Mouse (Mus musculus): ENCODE measurements around the gene Serpinf2.
A peak's percentile ranks its signal among the peaks of the same experiment; 100 is the strongest.

The Serpinf2 gene

DNA sequence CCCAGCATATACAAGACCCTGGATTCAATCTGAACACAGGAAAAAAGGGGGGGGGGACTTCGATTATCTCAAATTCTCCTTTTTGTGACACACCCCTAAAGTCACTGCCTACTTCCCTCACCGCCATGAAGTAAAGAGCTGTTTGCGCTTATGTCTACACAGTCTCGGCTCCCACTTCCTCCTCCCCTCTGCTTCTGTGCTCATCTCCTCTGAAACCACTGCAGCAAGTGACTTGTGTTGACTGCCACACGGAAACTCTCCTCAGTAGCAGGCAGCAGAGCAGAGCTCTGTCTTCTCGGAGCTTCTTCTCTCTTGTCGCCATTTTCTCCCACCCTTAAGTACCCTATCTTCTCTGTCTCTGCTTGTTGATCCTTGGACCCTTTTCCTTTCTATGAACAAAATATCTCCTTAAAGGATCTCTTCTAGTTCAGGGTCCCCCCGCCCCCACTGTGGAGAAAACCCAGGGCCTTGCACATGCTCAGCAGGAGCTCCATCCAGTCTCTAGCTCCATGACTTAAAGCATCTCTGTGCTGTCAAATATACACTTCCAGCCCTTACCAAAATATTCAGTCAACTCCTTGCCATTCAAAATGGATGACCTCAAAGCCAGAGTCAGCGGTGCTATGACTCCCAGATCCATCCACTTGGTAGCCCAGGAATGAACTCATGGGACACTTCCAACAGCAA lies 10.2 kb downstream of the Serpinf2 start:
- DNase-seq (ENCODE audit: low spot score in 2 of 2) = no peak

DNA sequence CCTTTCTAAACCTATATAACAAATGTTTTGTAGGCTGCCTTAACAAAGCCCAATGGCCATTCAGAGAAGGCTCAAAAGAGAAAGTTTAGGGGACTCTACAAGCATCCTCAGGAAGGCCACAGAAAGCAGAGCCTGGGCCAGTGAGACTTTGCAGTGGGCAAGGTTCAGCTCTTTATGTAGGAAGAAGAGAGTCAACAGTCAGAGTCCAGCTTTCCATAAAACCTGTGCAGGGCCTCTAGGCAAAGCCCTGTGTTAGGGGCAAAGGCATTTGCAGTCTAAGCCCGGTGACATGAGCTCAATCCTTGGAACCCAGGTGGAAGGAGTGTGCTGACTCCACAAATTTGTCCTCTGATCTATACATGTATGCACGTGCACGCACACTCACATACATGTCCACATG lies 14.9 kb downstream of the Serpinf2 start:
- no peak for DNase-seq (ENCODE audit: low spot score in 2 of 2)

DNA sequence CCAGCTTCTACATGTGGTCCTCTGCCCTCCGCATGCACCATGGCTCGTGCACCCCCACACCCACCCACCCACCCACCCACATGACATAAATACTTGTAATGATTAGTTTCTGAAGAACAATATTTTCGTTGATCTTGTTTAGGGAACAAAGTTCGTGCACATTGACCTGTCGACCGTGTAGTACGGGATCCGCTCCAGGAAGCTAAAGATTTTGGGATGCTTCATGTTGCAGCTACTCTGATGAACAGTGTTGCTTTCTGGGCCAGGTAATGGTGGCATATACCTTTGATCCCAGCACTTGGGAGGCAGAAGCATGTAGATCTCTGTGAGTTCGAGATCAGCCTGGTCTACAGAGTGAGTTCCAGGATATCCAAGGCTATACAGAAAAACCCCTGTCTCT lies 15.4 kb downstream of the Serpinf2 start:
- no peak for DNase-seq (ENCODE audit: low spot score in 2 of 2)

DNA sequence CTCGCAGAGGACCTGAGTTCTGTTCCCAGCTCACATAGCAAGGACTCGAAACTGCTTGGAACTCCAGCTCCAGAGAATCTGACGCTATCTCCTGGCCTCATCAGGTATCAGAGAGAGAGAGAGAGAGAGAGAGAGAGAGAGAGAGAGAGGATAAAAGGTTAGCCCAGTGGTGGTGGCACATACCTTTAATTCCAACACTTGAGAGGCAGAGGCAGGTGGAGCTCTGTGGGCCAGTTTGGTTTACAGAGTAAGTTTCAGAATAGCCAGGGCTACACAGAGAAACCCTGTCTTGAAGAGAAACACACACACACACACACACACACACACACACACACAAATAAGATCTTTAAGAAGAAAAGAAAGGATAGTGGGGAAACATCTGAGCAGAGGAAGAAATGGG lies 16.3 kb downstream of the Serpinf2 start:
- DNase-seq (ENCODE audit: low spot score in 2 of 2) = no peak

DNA sequence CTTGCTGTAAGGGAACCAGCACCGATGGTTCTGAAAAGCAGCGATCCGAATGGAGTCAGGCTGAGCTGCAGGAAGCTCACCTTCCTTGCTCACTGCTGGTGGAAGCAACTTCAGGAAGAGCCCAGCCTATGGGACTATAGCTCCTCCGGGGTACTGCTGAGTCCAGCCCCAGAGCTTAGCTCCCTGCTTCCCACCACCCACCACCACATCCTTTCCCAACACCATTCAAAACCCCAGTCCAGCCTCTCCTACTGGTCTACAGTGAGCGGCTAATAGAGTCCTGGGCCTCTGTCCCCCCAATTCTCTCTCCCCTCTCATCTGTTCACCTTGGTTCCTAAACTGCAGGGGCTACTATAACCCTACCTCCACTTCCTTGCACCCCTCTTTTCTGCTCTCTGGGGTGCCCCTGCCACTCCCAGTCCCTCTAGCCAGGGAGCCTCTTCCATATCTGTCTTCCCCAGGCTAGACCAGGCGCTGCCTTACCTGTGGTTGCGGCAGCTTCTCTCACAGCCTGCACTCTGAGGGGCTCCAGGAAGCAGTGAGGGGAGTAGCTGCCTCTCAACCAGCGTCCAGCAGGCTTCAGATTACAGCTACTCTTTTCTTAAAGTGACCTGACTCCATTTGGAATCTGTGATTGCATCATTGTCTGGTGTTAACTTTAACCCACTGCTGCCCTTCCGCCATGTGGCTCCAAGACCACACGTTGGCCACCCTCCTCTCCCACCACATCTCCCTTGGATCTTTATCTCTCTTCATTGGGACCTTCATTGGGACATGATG lies 17.2 kb downstream of the Serpinf2 start, which contains the start of gene Serpinf1:
Gene Serpinf1 (minus strand): TSS at position 689 of the 780 bp plus-strand sequence.
- no peak for DNase-seq (ENCODE audit: low spot score in 2 of 2)

DNA sequence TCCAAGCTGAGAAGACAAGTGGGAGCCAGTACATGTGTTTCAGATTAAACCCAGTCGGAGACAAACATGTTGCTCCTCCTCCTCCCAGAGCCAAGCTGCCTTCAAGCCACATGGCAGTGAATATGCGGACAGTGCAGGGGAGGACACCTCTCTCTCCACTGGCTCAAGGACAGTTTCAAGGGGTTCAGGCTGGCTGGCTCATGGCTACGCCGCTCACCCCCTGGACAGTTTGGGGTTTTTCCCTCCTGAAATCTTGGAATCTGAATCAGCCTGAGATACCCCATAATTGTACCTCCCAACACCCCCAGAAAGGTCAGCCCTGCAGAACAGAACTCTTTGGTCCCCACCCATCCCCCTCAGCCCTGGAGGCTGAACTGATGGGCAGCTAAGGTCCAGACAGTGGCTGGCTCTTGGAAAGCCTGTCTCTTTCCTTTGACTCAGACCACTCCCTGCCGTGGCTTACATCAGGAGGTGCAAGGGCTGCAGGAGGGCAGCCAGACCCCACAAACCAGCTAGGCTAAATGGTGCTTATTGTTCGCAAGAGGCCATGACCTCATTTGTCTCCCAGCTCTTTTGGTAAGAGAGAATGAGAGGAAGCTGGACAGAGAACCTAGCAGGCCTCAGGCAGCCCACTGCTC lies 17.9 kb downstream of the Serpinf2 start:
- DNase-seq (ENCODE audit: low spot score in 2 of 2) = no peak

DNA sequence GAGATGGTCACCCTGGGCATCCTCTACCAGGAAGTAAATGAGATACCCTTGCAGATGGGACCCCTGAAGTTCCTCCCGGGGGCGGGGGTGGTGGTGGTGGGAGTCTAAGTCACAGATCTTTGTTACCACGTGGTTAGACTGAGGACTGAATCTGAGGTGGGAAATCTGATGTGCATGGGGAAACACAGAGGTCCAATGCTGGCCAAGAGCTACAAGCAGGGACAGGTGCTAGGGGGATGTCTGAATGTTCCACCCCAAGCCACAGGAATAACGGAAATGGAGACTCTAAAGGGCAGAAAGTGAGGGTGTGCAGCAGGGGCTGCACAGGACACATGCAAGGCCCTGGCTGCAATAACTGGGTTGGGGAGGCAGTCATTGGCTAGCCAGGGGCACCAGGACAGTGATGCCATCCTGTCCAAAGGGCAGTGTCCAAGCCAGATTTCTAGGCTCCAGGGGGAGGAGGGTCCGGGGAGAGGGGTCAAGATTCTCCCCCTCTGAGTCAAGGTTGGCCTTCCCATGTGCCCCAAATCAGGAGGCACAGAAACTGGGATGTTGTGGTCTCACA lies 18.5 kb downstream of the Serpinf2 start:
- no peak for DNase-seq (ENCODE audit: low spot score in 2 of 2)

DNA sequence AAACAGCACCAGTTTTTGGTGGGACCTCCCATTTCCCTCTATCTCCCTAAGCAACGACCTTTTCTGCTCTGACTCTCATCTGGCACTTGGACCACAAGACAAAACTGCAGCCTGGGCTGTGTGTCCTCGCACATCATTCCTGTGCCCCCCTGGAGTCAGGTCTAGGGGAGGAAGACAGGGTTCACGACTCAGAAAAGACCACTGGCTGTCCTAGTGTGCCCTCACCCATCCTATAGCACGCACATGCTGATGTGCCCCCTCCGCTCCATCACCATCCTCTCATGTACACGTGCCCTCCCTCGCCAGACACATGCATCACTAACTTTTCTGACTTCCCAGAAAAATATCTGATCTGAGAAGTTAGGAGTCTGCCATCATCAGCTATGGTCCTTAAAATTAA lies 19.4 kb downstream of the Serpinf2 start:
- DNase-seq (ENCODE audit: low spot score in 2 of 2) = no peak

DNA sequence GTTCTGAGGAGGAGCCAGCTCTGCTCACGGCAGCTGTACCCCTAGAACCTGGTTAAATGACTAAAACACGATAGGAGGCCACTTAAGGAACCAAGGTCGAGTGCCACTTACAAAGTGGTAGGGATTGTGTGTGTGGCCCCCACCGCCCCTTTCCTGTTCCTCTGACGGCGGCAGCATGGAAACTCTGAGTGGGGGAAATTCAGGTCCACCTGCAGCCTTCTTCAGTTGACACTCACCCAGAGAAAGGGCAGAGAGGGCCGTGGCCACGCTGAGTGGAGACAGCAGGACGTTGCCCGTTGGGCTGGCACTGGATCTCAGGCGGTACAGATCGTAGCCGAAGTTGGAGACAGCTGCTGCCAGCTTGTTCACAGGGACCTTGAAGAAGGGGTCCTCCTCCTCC lies 23.4 kb downstream of the Serpinf2 start:
- no peak for DNase-seq (ENCODE audit: low spot score in 2 of 2)

DNA sequence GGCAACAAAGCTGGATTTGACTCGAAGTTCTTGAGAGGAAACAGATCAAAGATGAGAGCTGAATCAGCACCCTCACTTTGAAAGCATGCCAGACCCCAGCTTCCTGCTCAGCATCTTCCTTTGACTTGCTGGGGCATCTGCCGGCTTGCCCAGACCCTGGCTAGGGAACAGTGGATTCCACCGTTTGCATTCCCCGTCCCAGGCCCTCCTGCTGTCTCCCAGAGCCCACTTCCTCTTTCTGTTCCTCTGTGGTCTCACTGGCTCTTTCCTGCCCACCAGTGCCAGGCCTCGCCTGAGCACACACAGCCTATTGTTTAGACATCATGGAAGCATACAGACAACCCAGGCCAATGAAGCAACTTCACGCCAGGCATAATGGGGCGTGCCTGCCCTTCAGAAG lies 24.3 kb downstream of the Serpinf2 start:
- DNase-seq (ENCODE audit: low spot score in 2 of 2) = no peak

DNA sequence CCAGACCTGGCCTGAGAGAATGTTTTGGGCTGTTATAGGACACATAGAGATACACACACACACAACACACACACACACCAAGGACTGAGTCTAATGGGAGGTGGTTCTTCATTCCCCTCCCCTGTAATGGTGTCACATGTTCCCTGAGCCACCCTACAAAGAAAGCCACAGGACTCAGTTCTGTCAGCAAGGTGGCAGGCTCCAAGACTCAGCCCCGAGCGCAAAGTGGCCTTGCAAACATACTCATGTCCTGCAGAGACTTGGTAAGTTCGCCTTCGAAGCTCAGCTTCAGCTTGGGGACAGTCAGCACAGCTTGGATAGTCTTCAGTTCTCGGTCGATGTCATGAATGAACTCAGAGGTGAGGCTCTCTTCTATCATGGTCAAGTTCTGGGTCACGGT lies 28.8 kb downstream of the Serpinf2 start:
- no peak for DNase-seq (ENCODE audit: low spot score in 2 of 2)

DNA sequence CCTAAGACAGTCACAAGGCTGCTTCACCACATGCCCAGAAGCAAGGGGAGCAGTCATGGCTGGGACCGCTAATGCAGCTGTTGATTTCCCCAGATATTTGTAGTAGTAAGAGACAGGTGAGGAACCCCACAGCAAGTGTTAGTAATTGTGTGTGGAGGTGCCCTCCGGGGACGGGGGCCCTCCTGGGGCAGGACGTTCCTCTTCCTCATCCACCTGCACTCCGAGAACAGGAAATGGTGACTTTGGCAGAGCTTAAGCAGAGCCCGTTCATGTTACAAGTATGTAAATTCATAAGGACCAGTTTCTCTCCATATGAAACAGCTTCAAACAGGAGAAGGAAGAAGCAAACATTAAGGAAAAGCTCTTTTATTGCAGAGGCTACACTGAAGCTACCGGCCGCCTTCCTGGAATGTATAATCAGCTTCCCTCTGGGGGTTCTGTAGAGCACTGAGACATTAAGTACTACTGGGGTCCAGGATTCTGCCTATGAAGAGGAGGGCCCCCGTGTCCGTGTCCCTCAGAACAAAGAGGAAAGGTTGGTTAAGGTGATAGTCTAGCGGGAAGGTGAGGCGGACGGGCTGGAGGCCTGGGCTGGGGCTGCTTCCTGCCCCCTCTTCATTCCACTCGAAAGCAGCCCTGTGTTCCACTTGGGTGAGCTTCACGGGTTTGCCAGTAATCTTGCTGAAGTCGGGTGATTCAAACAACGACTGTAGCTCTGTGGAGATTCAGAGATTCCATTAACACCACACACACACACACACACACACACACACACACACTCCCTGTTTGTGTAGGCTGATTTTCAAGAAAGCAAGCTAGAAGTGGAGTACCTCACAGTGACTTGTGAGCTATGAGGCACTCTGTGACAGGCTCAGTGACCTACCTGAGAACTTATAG lies 29.5 kb downstream of the Serpinf2 start:
- DNase-seq (ENCODE audit: low spot score in 2 of 2) = no peak

DNA sequence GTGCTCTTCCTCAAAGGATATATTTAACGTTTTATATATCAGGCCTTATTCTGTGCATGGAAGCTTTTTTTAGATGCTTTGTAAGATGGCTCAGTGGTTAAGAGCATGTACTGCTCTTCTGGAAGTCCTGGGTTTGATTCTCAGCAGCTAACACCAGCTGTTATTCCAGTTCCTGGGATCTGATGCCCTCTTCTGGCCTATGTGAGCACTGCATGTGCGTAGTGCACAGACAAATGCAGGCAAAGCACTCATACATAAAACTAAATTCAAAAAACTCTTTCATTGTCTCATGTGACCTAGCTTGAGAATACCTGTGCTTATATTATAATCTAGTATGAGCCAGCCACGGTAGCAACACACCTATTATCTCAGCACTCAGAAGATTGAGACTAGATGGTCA lies 32.5 kb downstream of the Serpinf2 start:
- DNase-seq (ENCODE audit: low spot score in 2 of 2) = peak in 1 of 2 experiments; percentile 23

DNA sequence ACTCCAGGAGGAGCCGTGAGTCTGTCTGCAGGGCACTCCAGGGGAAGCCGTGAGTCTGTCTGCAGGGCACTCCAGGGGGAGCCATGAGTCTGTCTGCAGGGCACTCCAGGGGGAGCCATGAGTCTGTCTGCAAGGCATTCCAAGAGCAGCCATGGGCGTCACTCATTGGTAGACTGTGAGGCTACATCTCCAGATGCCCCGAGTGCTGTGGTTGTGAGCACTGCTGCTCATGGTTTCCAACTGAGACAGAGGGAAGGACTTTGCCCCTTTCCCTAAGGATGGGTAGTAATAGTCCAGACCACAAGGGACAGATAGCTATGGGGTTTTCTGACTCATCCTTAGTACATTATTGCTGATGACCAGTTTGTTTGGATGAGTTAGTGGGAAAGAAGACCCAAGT lies 33.3 kb downstream of the Serpinf2 start:
- no peak for DNase-seq (ENCODE audit: low spot score in 2 of 2)

DNA sequence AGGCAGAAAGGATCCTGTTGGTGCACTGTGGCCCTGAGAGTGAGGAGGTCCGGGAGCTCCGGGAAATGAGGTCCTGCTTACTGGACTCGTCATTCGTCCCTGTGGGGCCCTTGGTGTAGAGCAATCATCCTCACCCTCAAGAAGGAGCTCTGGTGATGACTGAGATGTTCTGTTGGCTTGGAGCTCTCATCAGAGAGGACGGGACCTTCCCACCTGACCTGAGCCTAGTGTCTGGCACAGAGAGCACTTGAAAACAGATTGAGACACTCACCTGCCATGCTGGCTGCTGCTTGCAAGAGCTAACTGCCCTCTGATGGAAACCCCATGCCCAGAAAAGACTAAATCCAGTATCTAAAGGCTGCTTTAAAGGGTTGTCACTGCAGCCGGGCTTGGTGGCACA lies 34.6 kb downstream of the Serpinf2 start:
- DNase-seq (ENCODE audit: low spot score in 2 of 2) = no peak

DNA sequence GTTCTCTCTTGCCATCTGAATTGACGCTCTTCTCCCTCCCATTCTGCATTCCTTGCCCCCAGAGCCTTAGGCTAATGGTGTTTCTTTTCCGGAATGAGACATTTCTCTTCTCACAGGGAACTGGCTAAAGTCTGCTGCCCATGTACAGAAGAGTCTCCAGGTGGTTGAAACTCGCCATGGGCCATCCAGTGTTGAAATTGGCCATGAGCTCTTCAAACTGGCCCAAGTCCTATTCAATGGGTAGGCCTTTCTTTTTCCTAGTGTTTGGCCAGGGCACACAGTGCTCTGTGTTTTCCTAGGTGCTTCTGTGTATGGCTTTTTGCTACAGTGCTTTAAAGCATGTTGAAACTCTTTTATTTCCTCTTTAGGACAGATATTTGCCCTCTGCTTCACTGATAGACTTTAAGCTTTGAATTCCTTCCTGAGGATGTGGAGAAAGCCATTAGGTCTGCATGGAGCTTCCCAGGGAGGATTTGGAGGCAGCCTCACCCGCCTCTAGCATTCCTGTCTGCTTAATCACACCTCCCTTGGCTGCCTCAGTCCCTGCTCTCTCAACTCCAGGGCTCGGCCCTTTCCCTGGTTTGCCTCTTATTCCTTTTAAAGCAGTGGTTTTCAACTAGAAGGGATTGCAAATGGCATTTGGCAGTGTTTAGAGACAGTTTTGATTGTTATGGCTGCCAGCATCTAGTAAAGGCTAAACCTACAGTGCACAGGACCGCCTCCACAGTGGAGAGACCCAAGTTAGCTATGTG lies 35.9 kb downstream of the Serpinf2 start:
- DNase-seq (ENCODE audit: low spot score in 2 of 2) = peak in 1 of 2 experiments; percentile 60

DNA sequence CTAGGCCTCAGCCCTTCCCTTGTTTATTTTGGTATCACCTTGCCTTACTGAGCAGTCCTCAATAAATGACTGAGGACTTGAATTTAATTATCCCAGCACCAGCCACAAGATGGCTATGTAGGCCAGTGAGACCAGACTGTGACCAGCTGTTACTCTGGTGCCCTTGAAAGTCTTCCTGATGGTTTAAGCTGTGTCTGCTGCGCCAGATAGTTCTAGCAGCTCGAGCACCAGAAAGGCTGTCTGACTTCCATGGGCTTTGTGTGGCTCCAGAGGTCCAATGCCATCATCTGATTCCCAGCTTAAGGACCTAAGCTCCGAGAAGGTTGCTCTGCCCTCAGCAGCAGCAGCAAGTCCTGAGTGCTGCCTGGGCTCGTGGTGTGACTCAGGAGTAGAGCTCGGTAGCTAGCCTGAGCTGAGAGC lies 37.1 kb downstream of the Serpinf2 start:
- DNase-seq (ENCODE audit: low spot score in 2 of 2) = peak; percentile 22 to 33

DNA sequence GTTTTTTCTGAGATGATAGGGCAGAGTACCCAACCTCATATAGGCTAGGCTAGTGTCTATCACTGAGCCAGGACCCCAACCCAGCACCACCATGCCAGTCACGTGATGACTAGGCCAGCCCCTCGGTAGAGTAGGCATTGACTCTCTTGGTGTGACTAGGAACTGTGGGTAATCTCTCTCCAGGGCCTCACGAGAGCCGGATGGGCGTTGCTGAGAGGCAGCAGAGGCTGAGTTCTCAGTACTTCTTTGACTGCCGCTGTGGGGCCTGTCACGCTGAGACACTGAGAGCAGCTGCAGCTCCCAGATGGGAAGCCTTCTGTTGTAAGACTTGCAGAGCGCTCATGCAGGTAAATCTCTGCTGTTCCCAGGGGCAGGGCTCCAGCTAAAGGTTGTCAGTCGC lies 39.3 kb downstream of the Serpinf2 start:
- no peak for DNase-seq (ENCODE audit: low spot score in 2 of 2)

DNA sequence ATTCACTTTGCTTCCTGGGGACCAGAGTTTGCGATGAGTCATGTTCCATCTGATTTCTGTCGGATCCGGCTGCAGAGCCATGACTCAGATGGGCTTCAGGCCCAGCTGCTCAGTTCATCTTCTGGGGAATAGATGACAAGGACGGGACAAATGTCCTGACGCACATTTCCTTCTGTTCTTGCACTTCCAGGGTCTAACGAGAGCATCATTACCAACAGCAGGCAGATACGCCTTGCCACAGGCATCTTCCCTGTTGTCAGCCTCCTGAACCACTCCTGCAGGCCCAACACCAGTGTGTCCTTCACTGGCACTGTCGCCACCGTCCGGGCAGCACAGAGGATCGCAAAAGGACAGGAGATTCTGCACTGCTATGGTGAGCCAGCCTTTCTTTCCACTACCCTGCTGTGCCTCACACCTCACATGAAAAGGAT lies 40.0 kb downstream of the Serpinf2 start:
- no peak for DNase-seq (ENCODE audit: low spot score in 2 of 2)

DNA sequence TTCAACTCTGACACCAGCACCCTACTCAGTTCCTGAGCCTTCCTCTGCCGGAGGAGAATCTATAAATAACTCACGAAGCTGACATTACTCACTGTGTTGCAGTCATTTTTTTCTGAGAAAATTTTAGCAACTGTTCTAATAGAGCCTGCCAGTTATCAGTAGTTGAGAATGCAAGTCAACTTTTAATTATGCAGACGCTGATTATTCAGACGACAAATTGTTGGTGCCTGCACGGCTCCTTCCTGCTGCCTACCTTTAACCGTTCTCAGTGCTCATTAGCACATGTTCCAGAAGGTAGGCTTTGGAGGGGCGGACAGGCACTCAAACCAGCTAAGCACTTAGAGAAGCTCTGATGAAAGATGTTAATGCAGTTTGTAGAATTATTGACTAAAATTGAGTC lies 41.9 kb downstream of the Serpinf2 start:
- no peak for DNase-seq (ENCODE audit: low spot score in 2 of 2)

DNA sequence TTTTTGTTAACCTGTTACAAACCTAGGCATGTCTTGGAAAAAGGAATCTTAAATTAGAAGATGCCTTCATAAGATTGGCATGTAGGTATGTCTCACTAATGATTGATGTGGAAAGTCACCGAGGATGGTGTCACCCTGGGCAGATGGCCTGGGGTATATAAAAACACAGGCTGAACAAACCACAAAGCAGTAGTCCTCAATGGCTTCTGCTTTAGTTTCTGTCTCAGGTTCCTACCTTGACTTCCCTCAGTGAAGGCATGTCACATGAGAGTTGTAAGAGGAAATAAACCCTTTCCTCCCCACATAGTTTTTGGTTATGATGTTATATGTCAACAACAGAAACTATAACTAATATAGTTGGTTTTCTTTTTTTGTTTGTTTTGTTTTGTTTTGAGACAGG lies 43.8 kb downstream of the Serpinf2 start:
- DNase-seq (ENCODE audit: low spot score in 2 of 2) = no peak
